Mouse (Mus musculus) thymus, adult 18-20 months (tissue): ENCODE measurements around the gene Cops4.

Source experiments
- DNase-seq, 2 experiments: peaks; one replicate each; pipeline ENCODE4 v3.0.0; 2022; ENCODE audit warnings: mixed read lengths in 2 of 2

Cops4 gene

GRCm38 (mm10) chr5:100581622-100582434, 63.7 kb downstream of the Cops4 start:
- no peak for DNase-seq

- DNase-seq, result no peak
Observed at GRCm38 (mm10) chr5:100582435-100582826, 64.3 kb downstream of the Cops4 start.

GRCm38 (mm10) chr5:100583066-100583465, 65.0 kb downstream of the Cops4 start:
- no peak for DNase-seq

- peak in 1 of 2 experiments; percentile 11 for DNase-seq
Observed at GRCm38 (mm10) chr5:100585206-100585644, 67.1 kb downstream of the Cops4 start.

- no peak for DNase-seq
Observed at GRCm38 (mm10) chr5:100585657-100586056, 67.5 kb downstream of the Cops4 start.

GRCm38 (mm10) chr5:100587136-100587535, 69.0 kb downstream of the Cops4 start:
- DNase-seq, result no peak

GRCm38 (mm10) chr5:100587626-100588025, 69.5 kb downstream of the Cops4 start:
- no peak for DNase-seq

- no peak for DNase-seq
Observed at GRCm38 (mm10) chr5:100590505-100590904, 72.4 kb downstream of the Cops4 start.

GRCm38 (mm10) chr5:100594803-100595467, 76.8 kb downstream of the Cops4 start:
- no peak for DNase-seq

GRCm38 (mm10) chr5:100595999-100596398, 77.9 kb downstream of the Cops4 start:
- no peak for DNase-seq
